Mouse (Mus musculus): ENCODE measurements around the gene Fastkd5. TPM values are rescaled to one million over a fixed set of nuclear protein-coding genes. Genes with fewer than 3 reads are reported as not detected.
A peak's percentile ranks its signal among the peaks of the same experiment; 100 is the strongest.
"Not testable (repeated sequence)": the region's sequence is repeated elsewhere in the genome, so short reads cannot be mapped to it uniquely, and the experiment has no call there.

The Fastkd5 gene
- polyA plus RNA-seq, 1 experiment from 2014 or later = 13.9 TPM

DNA sequence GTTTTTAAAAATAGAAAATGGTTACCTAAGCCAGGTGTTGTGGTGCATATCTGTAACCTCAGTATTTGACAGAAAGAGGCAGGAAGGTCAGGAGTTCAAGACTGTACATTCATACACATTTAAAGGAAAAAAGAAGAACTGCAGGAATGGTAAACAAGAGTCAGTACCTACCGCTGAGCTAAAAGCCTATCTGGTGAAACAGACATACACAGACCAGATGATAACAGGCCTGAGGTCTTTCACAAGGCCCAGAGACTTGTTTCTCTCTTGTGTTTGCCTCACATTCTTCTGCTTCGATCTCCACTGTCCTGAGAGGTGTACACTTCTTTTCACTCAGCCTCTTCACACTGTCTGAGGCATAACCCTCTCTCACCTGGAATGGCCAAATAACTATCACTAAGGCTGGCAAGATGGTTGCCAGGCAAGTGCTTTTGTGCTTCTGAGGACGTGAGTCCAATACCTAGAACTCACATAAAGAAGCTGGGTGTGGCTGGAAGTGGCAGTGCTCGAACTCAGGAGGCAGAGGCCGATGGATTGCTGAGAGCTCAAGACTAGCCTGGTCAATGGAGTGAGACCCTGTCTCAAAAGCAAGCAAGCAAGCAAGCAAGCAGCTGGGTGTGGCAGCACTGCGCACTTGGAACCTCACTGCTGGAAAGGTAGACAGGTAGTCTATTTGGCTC lies 26.0 kb upstream of the Fastkd5 start:
- Histone ChIP-seq H3K4me2 (ENCODE audit: low read depth, low read length) (no peak overlapping the region), H3K4me3 (ENCODE audit: low read length) (no peak overlapping the region), H3K36me3 (ENCODE audit: control insufficient read depth, insufficient read depth) (peaks cover 45% of the 10 kb centered on the region), H3K4me1 (ENCODE audit: control insufficient read depth, insufficient read depth, low read length) (no peaks in the 10 kb centered on the region), H3K9me3 (replicated peaks; ENCODE audit: control insufficient read depth, low read length) (no peaks in the 10 kb centered on the region), H3K27me3 (ENCODE audit: control insufficient read depth, insufficient read depth, low read length) (no peaks in the 10 kb centered on the region), H3K27ac (ENCODE audit: low read length) (no peak overlapping the region), H3K9ac (ENCODE audit: low read length) (no peak overlapping the region)
- no peak for ATAC-seq (replicated peaks; ENCODE audit: extremely low read depth, insufficient read depth, low FRiP score)
- 84% methylated on average over 6 of the region's 6 CpGs for WGBS

DNA sequence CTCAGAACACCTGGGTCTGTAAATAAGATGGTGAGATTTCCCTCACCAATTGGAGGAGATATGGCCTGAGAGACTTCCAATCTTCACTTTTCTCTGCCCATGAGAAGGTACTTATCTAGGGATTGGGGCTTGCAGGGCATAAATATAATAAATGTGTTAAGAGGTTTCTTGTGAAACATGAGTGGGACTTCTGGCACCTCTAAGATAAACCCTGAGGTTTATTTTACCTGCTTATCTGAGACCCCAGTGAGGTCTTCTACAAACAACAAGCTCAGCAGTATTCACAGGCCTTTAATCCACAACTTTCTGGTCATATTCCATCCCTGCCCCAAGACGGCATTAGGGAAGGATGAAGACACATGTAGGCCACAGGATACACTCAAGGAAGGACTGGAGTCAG lies 23.9 kb upstream of the Fastkd5 start:
- Histone ChIP-seq H3K27me3 (ENCODE audit: control insufficient read depth, insufficient read depth, low read length) (no peaks in the 10 kb centered on the region), H3K27ac (ENCODE audit: low read length) (no peak overlapping the region), H3K36me3 (ENCODE audit: control insufficient read depth, insufficient read depth) (peaks cover 44% of the 10 kb centered on the region), H3K9ac (ENCODE audit: low read length) (no peak overlapping the region), H3K4me2 (ENCODE audit: low read depth, low read length) (no peak overlapping the region), H3K4me1 (ENCODE audit: control insufficient read depth, insufficient read depth, low read length) (no peaks in the 10 kb centered on the region), H3K4me3 (ENCODE audit: low read length) (no peak overlapping the region), H3K9me3 (replicated peaks; ENCODE audit: control insufficient read depth, low read length) (no peaks in the 10 kb centered on the region)
- 78% methylated on average over 1 of the region's 1 CpGs for WGBS
- ATAC-seq (replicated peaks; ENCODE audit: extremely low read depth, insufficient read depth, low FRiP score) = no peak

DNA sequence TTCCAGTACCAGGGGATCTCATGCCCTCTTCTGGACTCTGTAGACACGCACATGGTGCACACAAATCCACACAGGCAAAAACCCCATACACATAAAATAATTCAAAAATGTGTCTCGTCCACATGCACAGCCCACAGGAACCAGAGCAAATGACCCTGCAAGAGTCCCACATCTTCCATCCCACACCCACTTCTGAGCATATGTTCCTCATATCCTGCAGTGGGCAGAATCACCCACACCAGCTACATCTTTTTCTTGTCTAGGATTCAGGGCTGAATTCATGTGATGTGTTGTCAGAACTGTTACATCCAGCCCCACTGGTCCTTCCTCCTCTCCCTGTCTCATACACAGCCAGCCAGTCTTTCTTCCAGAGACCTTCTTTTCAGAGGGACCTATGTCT lies 23.5 kb upstream of the Fastkd5 start:
- 84% methylated on average over 2 of the region's 2 CpGs for WGBS
- Histone ChIP-seq H3K9me3 (replicated peaks; ENCODE audit: control insufficient read depth, low read length) (no peaks in the 10 kb centered on the region), H3K36me3 (ENCODE audit: control insufficient read depth, insufficient read depth) (peaks cover 40% of the 10 kb centered on the region)

DNA sequence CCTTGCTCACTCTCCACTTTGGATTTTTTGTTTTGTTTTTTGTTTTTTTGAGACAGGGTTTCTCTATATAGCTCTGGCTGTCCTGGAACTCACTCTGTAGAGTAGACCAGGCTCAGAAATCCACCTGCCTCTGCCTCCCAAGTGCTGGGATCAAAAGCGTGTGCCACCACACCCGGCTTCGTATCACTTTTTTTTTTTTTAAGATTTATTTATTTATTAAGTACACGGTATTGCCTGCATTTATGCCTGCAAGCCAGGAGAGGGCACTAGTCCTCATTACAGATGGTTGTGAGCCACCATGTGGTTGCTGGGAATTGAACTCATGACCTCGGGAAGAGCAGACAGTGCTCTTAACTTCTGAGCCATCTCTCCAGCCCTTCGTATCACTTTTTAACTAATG lies 19.2 kb upstream of the Fastkd5 start:
- not testable (repeated sequence) for H3K9ac ChIP-seq (ENCODE audit: low read length); H3K27me3 ChIP-seq (ENCODE audit: control insufficient read depth, insufficient read depth, low read length); H3K4me3 ChIP-seq (ENCODE audit: low read length); H3K4me2 ChIP-seq (ENCODE audit: low read depth, low read length); H3K4me1 ChIP-seq (ENCODE audit: control insufficient read depth, insufficient read depth, low read length); H3K27ac ChIP-seq (ENCODE audit: low read length); H3K9me3 ChIP-seq (replicated peaks; ENCODE audit: control insufficient read depth, low read length); ATAC-seq (replicated peaks; ENCODE audit: extremely low read depth, insufficient read depth, low FRiP score)
- 85% methylated on average over 6 of the region's 6 CpGs for WGBS
- peaks cover 16% of the 10 kb centered on the region for H3K36me3 ChIP-seq (ENCODE audit: control insufficient read depth, insufficient read depth)

More for the DNA sequence above, 23.5 kb upstream of the Fastkd5 start:
- Histone ChIP-seq H3K4me3 (ENCODE audit: low read length) (no peak overlapping the region), H3K9ac (ENCODE audit: low read length) (no peak overlapping the region), H3K27ac (ENCODE audit: low read length) (no peak overlapping the region), H3K4me1 (ENCODE audit: control insufficient read depth, insufficient read depth, low read length) (no peaks in the 10 kb centered on the region), H3K27me3 (ENCODE audit: control insufficient read depth, insufficient read depth, low read length) (no peaks in the 10 kb centered on the region), H3K4me2 (ENCODE audit: low read depth, low read length) (no peak overlapping the region)
- ATAC-seq (replicated peaks; ENCODE audit: extremely low read depth, insufficient read depth, low FRiP score) = no peak

DNA sequence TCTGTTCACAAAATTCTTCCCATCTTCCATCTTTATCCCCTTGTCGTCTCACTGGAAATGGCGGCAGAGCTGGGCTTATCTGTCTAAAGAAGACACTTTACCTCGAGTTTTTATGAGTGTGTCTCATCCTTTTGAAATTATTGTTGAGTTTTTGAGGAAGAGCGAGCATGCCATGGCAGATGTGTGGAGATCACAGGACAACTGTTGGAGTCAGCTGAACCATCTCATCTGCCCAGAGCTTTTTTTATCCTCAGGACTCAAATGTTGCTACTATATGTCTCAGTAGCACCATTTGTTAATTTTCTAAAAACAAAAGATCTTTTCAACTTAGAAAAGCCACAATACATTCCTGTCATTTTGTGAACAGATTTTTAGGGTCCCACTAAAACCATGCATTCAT lies 15.4 kb upstream of the Fastkd5 start:
- 73% methylated on average over 4 of the region's 4 CpGs for WGBS
- no peak for ATAC-seq (replicated peaks; ENCODE audit: extremely low read depth, insufficient read depth, low FRiP score)
- no peak overlapping the region for H3K27ac ChIP-seq (ENCODE audit: low read length)
- H3K36me3 ChIP-seq (ENCODE audit: control insufficient read depth, insufficient read depth) = peaks cover 4% of the 10 kb centered on the region
- no peak overlapping the region for H3K4me2 ChIP-seq (ENCODE audit: low read depth, low read length)
- no peaks in the 10 kb centered on the region for H3K9me3 ChIP-seq (replicated peaks; ENCODE audit: control insufficient read depth, low read length)
- H3K4me3 ChIP-seq (ENCODE audit: low read length) = no peak overlapping the region
- H3K9ac ChIP-seq (ENCODE audit: low read length) = no peak overlapping the region
- 0 out of 2 replicates have a peak, but pooled peaks cover 2% of the 10 kb centered on the region for H3K27me3 ChIP-seq (ENCODE audit: control insufficient read depth, insufficient read depth, low read length)
- H3K4me1 ChIP-seq (ENCODE audit: control insufficient read depth, insufficient read depth, low read length) = peaks cover 5% of the 10 kb centered on the region; the same call in 1 of the 2 replicates

GRCm38 (mm10) chr2:130642684-130643369 lies 13.0 kb upstream of the Fastkd5 start, which contains the start of gene Lzts3:
Gene Lzts3 (minus strand): TSS chr2:130642803.
- Histone ChIP-seq H3K27me3 (ENCODE audit: control insufficient read depth, insufficient read depth, low read length) (peaks cover 9% of the 10 kb centered on the region), H3K9me3 (replicated peaks; ENCODE audit: control insufficient read depth, low read length) (no peaks in the 10 kb centered on the region), H3K4me1 (ENCODE audit: control insufficient read depth, insufficient read depth, low read length) (peaks cover 5% of the 10 kb centered on the region; the same call in 1 of the 2 replicates), H3K36me3 (ENCODE audit: control insufficient read depth, insufficient read depth) (no peaks in the 10 kb centered on the region), H3K4me3 (ENCODE audit: low read length) (peak within 1 kb of the TSS; percentile 59), H3K9ac (ENCODE audit: low read length) (peak within 1 kb of the TSS; percentile 69), H3K27ac (ENCODE audit: low read length) (no peak within 1 kb of the TSS), H3K4me2 (ENCODE audit: low read depth, low read length) (peak within 1 kb of the TSS; percentile 99)
- peak; percentile 97 for ATAC-seq (replicated peaks; ENCODE audit: extremely low read depth, insufficient read depth, low FRiP score)
- 4% methylated on average over 40 of the region's 40 CpGs for WGBS

DNA sequence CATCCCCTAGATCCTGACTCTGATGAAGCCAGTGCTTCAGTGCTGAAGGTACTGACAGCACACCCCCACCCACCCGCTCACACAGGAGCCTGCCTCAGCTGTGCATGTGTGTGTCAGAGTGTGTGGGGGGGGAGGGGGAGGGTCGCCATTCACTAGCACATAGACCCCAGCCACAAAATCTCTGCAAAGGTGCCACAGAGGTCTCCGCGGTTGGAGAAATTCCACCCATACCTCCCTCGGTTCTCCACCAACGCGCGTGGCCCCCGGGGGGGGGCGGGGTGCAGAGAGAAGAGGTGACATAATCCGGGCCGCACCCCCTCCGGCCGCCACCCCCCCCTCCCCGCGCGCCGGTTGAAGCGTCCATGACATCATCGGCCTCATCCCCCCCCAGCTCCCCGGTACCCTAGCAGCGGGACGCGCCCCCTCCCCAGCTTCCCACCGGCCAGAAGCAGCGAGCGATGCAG lies 12.4 kb upstream of the Fastkd5 start:
- peak; percentile 30 for ATAC-seq (replicated peaks; ENCODE audit: extremely low read depth, insufficient read depth, low FRiP score)
- H3K9ac ChIP-seq (ENCODE audit: low read length) = peak overlapping the region; percentile 69
- peak overlapping the region; percentile 59 for H3K4me3 ChIP-seq (ENCODE audit: low read length)
- no peaks in the 10 kb centered on the region for H3K36me3 ChIP-seq (ENCODE audit: control insufficient read depth, insufficient read depth)
- WGBS = under 1% methylated on average over 20 of the region's 27 CpGs
- no peak overlapping the region for H3K27ac ChIP-seq (ENCODE audit: low read length)
- peaks cover 5% of the 10 kb centered on the region; the same call in 1 of the 2 replicates for H3K4me1 ChIP-seq (ENCODE audit: control insufficient read depth, insufficient read depth, low read length)
- no peaks in the 10 kb centered on the region for H3K9me3 ChIP-seq (replicated peaks; ENCODE audit: control insufficient read depth, low read length)
- peak overlapping the region; percentile 99 for H3K4me2 ChIP-seq (ENCODE audit: low read depth, low read length)
- peaks cover 15% of the 10 kb centered on the region for H3K27me3 ChIP-seq (ENCODE audit: control insufficient read depth, insufficient read depth, low read length)

DNA sequence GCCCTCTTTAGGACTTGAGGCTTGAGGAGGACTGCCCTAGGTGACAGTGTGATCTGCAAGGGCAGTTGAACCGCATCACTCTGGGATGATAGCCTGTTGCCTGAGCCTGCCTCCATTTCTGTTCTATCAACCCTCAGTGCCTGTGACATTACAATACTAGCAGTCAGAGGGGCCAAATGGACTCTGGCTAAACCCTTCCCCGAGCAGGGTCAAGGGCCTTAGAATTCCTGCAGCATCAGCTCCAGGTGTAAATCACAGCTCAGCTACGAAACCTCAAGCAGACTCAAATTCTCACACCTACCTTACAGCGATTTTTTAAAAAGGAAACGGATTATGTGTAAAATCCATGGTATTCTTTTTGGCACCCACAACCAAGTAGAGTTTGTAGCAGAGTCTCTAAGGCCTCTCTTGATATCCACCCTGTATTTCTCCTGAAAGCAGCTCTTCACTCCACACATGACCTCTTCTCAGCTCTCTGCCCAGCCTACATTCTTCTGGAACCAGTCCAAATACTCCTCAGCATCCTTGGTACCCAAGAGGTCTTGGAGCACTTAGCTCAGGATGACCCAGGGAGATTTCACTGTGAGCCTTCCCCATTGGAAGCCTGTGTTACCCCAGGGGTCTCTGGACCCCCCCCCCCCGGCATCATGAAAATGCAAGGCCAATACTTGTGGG lies 11.7 kb upstream of the Fastkd5 start:
- Histone ChIP-seq H3K27me3 (ENCODE audit: control insufficient read depth, insufficient read depth, low read length) (peaks cover 23% of the 10 kb centered on the region), H3K9ac (ENCODE audit: low read length) (no peak overlapping the region), H3K9me3 (replicated peaks; ENCODE audit: control insufficient read depth, low read length) (no peaks in the 10 kb centered on the region), H3K4me2 (ENCODE audit: low read depth, low read length) (no peak overlapping the region; the same call in 1 of the 2 replicates), H3K27ac (ENCODE audit: low read length) (no peak overlapping the region), H3K36me3 (ENCODE audit: control insufficient read depth, insufficient read depth) (no peaks in the 10 kb centered on the region), H3K4me1 (ENCODE audit: control insufficient read depth, insufficient read depth, low read length) (peaks cover 5% of the 10 kb centered on the region; the same call in 1 of the 2 replicates), H3K4me3 (ENCODE audit: low read length) (no peak overlapping the region)
- ATAC-seq (replicated peaks; ENCODE audit: extremely low read depth, insufficient read depth, low FRiP score) = no peak
- 63% methylated on average over 6 of the region's 6 CpGs for WGBS

- 75% methylated on average over 6 of the region's 6 CpGs for WGBS
- Histone ChIP-seq H3K36me3 (ENCODE audit: control insufficient read depth, insufficient read depth) (no peaks in the 10 kb centered on the region), H3K9ac (ENCODE audit: low read length) (no peak overlapping the region), H3K4me3 (ENCODE audit: low read length) (no peak overlapping the region), H3K27ac (ENCODE audit: low read length) (no peak overlapping the region), H3K27me3 (ENCODE audit: control insufficient read depth, insufficient read depth, low read length) (peaks cover 38% of the 10 kb centered on the region), H3K9me3 (replicated peaks; ENCODE audit: control insufficient read depth, low read length) (no peaks in the 10 kb centered on the region), H3K4me2 (ENCODE audit: low read depth, low read length) (no peak overlapping the region), H3K4me1 (ENCODE audit: control insufficient read depth, insufficient read depth, low read length) (peaks cover 17% of the 10 kb centered on the region)
- ATAC-seq (replicated peaks; ENCODE audit: extremely low read depth, insufficient read depth, low FRiP score) = no peak
Observed at GRCm38 (mm10) chr2:130639276-130639675, 9.4 kb upstream of the Fastkd5 start.

Measured in heart, embryonic 16.5 days (tissue).